Mouse (Mus musculus) liver, embryonic 14.5 days (tissue): ENCODE results near the gene Ppp1r9b.

ENCODE experiments used
- CTCF ChIP-seq: IDR thresholded peaks from 2 replicates; pipeline ENCODE4 v1.5.1; 2016; ENCODE audit warnings: antibody characterized with exemption, low read depth, control low read depth
- EP300 ChIP-seq: IDR thresholded peaks from 2 replicates; pipeline ENCODE4 v1.6.1; 2016; ENCODE audit warnings: antibody characterized with exemption, low read depth

DNA sequence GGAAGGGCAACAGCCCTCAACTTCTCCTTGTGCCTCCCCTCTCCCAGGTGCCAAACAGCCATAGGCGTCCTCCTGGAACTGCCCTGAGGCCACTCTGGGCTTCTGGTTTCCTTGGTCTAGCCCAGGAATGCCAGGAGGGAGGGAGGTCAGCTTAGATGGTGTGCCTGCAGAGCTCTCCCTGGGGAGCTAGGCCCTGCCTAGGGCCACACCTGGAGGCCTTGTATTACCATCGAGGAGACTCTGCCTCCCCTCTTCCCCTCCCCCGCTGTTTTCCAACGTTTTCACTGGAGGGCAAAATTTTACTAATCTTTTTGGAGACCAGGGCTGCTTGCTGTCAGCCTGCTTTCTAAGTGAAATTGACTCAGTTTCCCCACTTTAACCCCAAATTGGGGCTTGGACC, 15.2 kb downstream of the Ppp1r9b start:
- TF ChIP-seq CTCF (no peak), EP300 (no peak)
